Mouse (Mus musculus): ENCODE measurements around the gene Olfr1167. TPM values are rescaled to one million over a fixed set of nuclear protein-coding genes. Genes with fewer than 3 reads are reported as not detected.

Olfr1167 gene
- polyA plus RNA-seq (2012; rRNA removed): not detected in 2 replicates

DNA sequence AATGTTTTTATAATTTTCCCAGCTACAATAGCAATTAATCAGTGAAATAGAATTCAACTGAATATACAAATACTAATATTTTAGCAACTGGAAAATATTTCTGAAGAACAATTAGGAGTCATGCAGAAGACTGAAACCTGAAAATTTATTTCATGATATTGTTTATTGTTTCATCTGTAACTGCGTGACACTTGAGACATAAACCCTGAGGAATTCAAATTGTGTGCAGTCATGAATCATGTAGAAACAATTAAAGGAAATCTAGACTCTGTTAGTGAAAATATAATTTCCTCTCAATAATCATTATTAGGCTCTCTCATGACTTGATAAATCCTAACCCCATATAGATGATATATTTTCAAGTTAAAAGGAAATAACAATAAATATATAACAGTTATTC is at the start of gene Olfr1167:
Gene Olfr1167 (minus strand): TSS at position 101 of the 400 bp plus-strand sequence.

DNA sequence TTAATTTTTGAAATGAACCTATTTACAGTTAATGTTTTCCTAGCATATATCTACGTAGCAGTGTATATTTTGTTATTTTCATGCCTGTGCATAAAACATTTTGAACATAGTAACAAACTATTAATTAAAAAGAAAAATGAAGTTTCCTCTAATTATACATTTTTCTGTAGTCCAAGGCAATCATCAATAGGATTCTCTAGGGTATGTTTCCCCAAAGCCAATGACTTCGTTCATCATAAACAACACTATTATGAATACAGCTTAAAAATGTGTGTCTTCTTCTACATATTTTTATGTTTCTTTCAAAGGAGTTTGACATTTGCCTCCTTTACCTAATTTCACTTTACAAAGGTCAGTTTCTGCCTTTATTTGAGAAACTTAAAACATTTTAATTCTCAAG is 26.6 kb upstream of the Olfr1167 start, which contains the start of gene Olfr1168:
Gene Olfr1168 (plus strand): TSS at position 301 of the 400 bp plus-strand sequence.

DNA sequence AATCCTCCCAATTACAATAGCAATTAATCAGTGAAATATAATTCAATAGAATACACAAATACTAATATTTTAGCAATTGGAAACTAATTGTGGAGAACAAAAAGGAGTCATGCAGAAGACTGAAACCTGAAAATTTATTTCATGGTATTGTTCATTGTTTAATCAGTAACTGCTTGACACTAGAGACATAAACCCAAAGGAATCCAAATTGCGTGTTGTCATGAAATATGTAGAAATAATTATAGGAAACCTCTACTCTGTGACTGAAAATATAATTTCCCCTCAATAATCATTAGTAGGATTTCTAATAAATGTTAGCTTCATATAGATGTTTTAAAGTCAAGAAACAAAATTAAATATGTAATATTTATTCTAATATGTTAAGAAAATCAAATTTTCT is 26.8 kb downstream of the Olfr1167 start, which contains the start of gene Olfr1166:
Gene Olfr1166 (minus strand): TSS at position 101 of the 400 bp plus-strand sequence.

Other genes starting within 250 kb of the Olfr1167 start
- not detected in 2 replicates for gene Olfr1155, start 210.1 kb downstream of the Olfr1167 start, polyA plus RNA-seq (2012; rRNA removed)
- not detected in 2 replicates for gene Olfr1156, start 202.1 kb downstream of the Olfr1167 start, polyA plus RNA-seq (2012; rRNA removed)
- not detected in 2 replicates for gene Olfr1157, start 186.9 kb downstream of the Olfr1167 start, polyA plus RNA-seq (2012; rRNA removed)
- not detected in 2 replicates for gene Olfr74, start 180.5 kb downstream of the Olfr1167 start, polyA plus RNA-seq (2012; rRNA removed)
- not detected in 2 replicates for gene Olfr1158, start 165.1 kb downstream of the Olfr1167 start, polyA plus RNA-seq (2012; rRNA removed)
- gene Olfr1160, start 146.9 kb downstream of the Olfr1167 start, polyA plus RNA-seq (2012; rRNA removed): not detected in 2 replicates
- not detected in 2 replicates for gene Olfr1161, start 132.4 kb downstream of the Olfr1167 start, polyA plus RNA-seq (2012; rRNA removed)
- not detected in 2 replicates for gene Olfr73, start 117.5 kb downstream of the Olfr1167 start, polyA plus RNA-seq (2012; rRNA removed)
- gene Olfr1162, start 104.1 kb downstream of the Olfr1167 start, polyA plus RNA-seq (2012; rRNA removed): not detected in 2 replicates
- not detected in 2 replicates for gene Olfr1163, start 83.4 kb downstream of the Olfr1167 start, polyA plus RNA-seq (2012; rRNA removed)
- not detected in 2 replicates for gene Olfr1164, start 61.2 kb downstream of the Olfr1167 start, polyA plus RNA-seq (2012; rRNA removed)
- gene Olfr1166, start 26.9 kb downstream of the Olfr1167 start, polyA plus RNA-seq (2012; rRNA removed): not detected in 2 replicates
- gene Olfr1168, start 26.7 kb upstream of the Olfr1167 start, polyA plus RNA-seq (2012; rRNA removed): not detected in 2 replicates
- not detected in 2 replicates for gene Olfr1170, start 73.1 kb upstream of the Olfr1167 start, polyA plus RNA-seq (2012; rRNA removed)
- gene Olfr1173, start 124.7 kb upstream of the Olfr1167 start, polyA plus RNA-seq (2012; rRNA removed): not detected in 2 replicates
- gene Olfr1174-ps, start 159.9 kb upstream of the Olfr1167 start, polyA plus RNA-seq (2012; rRNA removed): not detected in 2 replicates
- gene Olfr1175-ps, start 172.0 kb upstream of the Olfr1167 start, polyA plus RNA-seq (2012; rRNA removed): not detected in 2 replicates
- gene Olfr1176, start 181.5 kb upstream of the Olfr1167 start, polyA plus RNA-seq (2012; rRNA removed): not detected in 2 replicates
- not detected in 2 replicates for gene Olfr1177-ps, start 191.3 kb upstream of the Olfr1167 start, polyA plus RNA-seq (2012; rRNA removed)
- not detected in 2 replicates for gene Olfr1178, start 231.9 kb upstream of the Olfr1167 start, polyA plus RNA-seq (2012; rRNA removed)